In the genomic region with DNA sequence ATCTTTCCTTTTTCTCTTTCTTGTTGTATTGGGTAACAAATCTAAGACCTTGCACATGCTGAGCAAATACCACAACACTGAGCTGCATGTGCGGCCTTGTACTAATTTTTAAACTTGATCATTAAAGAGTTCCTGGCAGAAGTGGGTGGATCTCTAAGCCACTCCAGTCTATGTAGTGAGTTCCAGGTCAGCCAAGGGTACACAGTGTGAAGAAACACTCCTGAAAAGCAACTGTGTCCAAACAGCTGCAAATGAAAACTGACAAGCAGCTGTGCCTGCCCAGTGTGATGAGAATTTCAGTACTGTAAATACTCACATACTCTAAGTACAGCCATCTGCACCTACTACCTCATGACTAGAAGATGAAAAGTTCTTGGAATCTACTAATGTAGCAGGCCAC, we compare ENCODE assay signal across 8 mouse cellular contexts.
"Had no signal": no experiment of that assay in that cellular context is flagged by ENCODE, and none has a peak within 500 bp of the region (broad histone marks: within the 10 kb centered on the region; RNA-seq: fewer than 3 reads in every experiment).

No protein-coding gene starts in this region.

- DNase-seq: lung, adult 18-20 months; lung, embryonic 14.5 days; lung, postnatal 10 days; lung, postnatal 4 days; midbrain, embryonic 14.5 days; right cerebral cortex, postnatal 14 days; thymus, postnatal 14 days; thymus, postnatal 36 days had no signal
